Mouse (Mus musculus) ES-E14 (cell line): ENCODE data around the gene Mnat1. TPM values are rescaled to one million over a fixed set of nuclear protein-coding genes. Genes with fewer than 3 reads are reported as not detected.
"Not testable (repeated sequence)": the region's sequence is repeated elsewhere in the genome, so short reads cannot be mapped to it uniquely, and the experiment has no call there.

Source experiments
- DNase-seq: peaks from one replicate; pipeline ENCODE4 v3.0.0-alpha.2; 2013; ENCODE audit warnings: low read depth, low spot score
- H3K27ac ChIP-seq: 2 replicates; pipeline ENCODE4 v1.5.1; 2012; ENCODE audit warnings: low read depth, mild to moderate bottlenecking, low read length, moderate library complexity, mixed read lengths; ENCODE audit not compliant: poor library complexity, insufficient read depth, severe bottlenecking
- H3K36me3 ChIP-seq: 2 replicates; pipeline ENCODE4 v1.6.1; 2012; ENCODE audit warnings: mild to moderate bottlenecking, low read length, moderate library complexity, mixed read lengths; ENCODE audit not compliant: control insufficient read depth, poor library complexity, insufficient read depth, severe bottlenecking
- H3K4me1 ChIP-seq, 2 experiments: fragments of 150-350 bp in 1 of 2; sonication (generic) in 1 of 2; 2 replicates each; pipeline ENCODE4 v1.6.1; 2012; ENCODE audit warnings: low read length in 2 of 2, mild to moderate bottlenecking in 1 of 2, mixed read lengths in 1 of 2; ENCODE audit not compliant: control insufficient read depth in 2 of 2, insufficient read depth in 2 of 2, poor library complexity in 1 of 2
- H3K4me3 ChIP-seq, 2 experiments: fragments of 150-350 bp in 1 of 2; sonication (generic) in 1 of 2; 2 replicates each; pipeline ENCODE4 v1.5.1; 2012; ENCODE audit warnings: low read length in 2 of 2, low read depth in 1 of 2, mild to moderate bottlenecking in 1 of 2, mixed read lengths in 1 of 2; ENCODE audit not compliant: insufficient read depth in 1 of 2, poor library complexity in 1 of 2, severe bottlenecking in 1 of 2
- H3K9ac ChIP-seq: 2 replicates; pipeline ENCODE4 v1.6.1; 2012; ENCODE audit warnings: low read depth, mild to moderate bottlenecking, low read length, mixed read lengths; ENCODE audit not compliant: poor library complexity, insufficient read depth, severe bottlenecking
- H3K9me3 ChIP-seq: fragments of 150-350 bp; sonication (generic); 2 replicates; pipeline ENCODE4 v1.6.1; 2012; ENCODE audit warnings: low read depth, mild to moderate bottlenecking, low read length; ENCODE audit not compliant: control insufficient read depth, insufficient read depth
- CHD2 ChIP-seq: IDR thresholded peaks from 2 replicates; pipeline ENCODE4 v1.6.1; 2014; ENCODE audit warnings: mild to moderate bottlenecking, low read depth, low read length, inconsistent platforms
- HCFC1 ChIP-seq: IDR thresholded peaks from 2 replicates; pipeline ENCODE4 v1.6.1; 2012; ENCODE audit warnings: low read length, inconsistent platforms, borderline replicate concordance; ENCODE audit not compliant: insufficient read depth
- MAFK ChIP-seq: IDR thresholded peaks from 2 replicates; pipeline ENCODE4 v1.6.1; 2014; ENCODE audit warnings: mild to moderate bottlenecking, low read depth, low read length, inconsistent platforms; ENCODE audit not compliant: insufficient read depth
- ZC3H11A ChIP-seq: IDR thresholded peaks from 2 replicates; pipeline ENCODE4 v1.6.1; 2012; ENCODE audit warnings: low read depth, mild to moderate bottlenecking, inconsistent platforms, low read length, borderline replicate concordance
- ZNF384 ChIP-seq: IDR thresholded peaks from 2 replicates; pipeline ENCODE4 v1.6.1; 2012; ENCODE audit warnings: low read depth, low read length, inconsistent platforms
- in situ Hi-C, 2 experiments: fragments of 600-800 bp; cut with MboI; formaldehyde crosslinking; loops; one replicate each; pipeline ENCODE4 v1.15.1; 2025; ENCODE audit warnings: low sequenced_read_pairs in 2 of 2, inconsistent platforms in 1 of 2; ENCODE audit not compliant: unreplicated experiment in 2 of 2
- total RNA-seq: library from RNA; depleted of rRNA; stranded (reverse); fragments of 300-350 nt; gene quantifications from 2 replicates; pipeline ENCODE4 v1.2.3, GENCODE M21; 2012

Mnat1 gene
- total RNA-seq, 1 experiment, result 41.2 TPM

DNA sequence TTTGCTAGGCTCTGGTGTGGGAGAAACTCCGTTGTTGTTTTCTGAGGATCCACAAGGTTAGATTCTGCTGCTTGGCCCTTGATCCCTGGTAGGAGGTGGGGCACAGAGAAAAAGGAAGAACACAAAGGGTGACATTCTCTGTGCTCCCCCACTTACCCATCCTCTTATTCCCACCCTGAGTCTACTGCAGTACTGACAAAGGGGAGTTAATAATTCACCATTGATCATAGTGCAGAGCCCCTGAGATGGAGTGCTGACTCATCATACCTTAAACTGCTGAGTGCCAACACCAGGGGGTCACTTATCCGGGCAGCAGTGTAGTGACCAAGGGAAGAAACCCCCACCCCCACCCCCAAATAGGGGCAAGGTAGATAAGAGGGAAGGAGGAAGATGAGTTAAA lies 28.9 kb upstream of the Mnat1 start:
- TF ChIP-seq MAFK (peak; percentile 69), CHD2 (no peak)
- Histone ChIP-seq H3K9me3 (no peaks in the 10 kb centered on the region), H3K4me1 (peaks cover 2 to 14% of the 10 kb centered on the region in 2 experiments), H3K4me3 (no peak overlapping the region), H3K9ac (no peak overlapping the region), H3K27ac (no peak overlapping the region; the same call in 1 of the 2 replicates), H3K36me3 (no peaks in the 10 kb centered on the region)
- no peak for DNase-seq
- in situ Hi-C loops, result no loop called here

- H3K9ac ChIP-seq, H3K4me1 ChIP-seq, H3K9me3 ChIP-seq, H3K4me3 ChIP-seq, DNase-seq, H3K36me3 ChIP-seq, in situ Hi-C loops: not testable (repeated sequence)
- H3K27ac ChIP-seq, result peak overlapping the region; percentile 55; the same call in 1 of the 2 replicates
These were observed 27.3 kb upstream of the Mnat1 start for GRCm38 (mm10) chr12:73096177-73096576.

DNA sequence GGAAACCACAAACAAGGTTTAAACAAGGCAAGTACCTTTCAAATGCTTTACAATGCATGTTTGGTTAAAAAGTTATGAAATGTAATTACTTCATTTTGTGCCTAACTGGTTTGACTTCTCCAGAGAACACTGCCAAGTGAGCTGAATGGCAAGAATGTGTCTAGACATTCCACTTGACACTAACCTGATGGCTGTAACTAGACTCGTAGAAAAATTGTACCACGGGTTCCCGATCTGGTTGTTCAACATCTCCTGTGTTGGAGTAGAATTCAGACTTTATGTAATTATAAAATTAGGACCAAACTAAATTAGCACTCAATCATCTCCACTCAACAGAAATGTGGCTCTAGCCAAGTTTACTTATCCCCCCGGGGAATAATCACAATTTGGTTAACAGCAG lies 24.9 kb upstream of the Mnat1 start:
- H3K9ac ChIP-seq, result no peak overlapping the region
- DNase-seq, result no peak
- TF ChIP-seq CHD2 (no peak), HCFC1 (no peak), MAFK (no peak), ZNF384 (no peak), ZC3H11A (no peak)

DNA sequence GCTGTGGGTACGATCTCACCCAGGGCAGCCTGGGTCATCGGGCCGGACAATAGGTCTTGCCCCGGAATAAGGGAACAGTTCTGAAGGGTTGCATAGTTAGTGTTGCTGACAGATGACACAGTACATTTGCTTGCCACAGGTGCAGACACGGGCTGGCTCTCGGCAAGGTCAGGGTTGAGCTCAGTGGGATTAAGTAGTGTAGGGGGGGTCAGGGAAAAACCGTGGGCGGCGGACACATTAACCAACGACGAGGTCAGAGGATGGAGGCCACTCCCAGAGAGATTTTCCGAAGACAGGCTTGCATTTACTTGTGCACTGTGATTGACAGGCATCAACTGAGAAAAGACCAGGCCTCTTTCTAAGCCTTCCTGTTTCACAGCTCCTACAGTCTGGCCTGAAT lies 19.8 kb upstream of the Mnat1 start:
- Histone ChIP-seq H3K36me3 (peaks cover 26% of the 10 kb centered on the region), H3K27ac (no peak overlapping the region), H3K4me3 (no peak overlapping the region; a peak in 1 of 4 replicates), H3K9me3 (no peaks in the 10 kb centered on the region), H3K9ac (no peak overlapping the region), H3K4me1 (peaks cover 4 to 5% of the 10 kb centered on the region in 2 experiments)
- in situ Hi-C loops, result no loop called here
- no peak for DNase-seq
- TF ChIP-seq CHD2 (no peak), MAFK (no peak), ZNF384 (no peak), HCFC1 (no peak), ZC3H11A (no peak)

More for the DNA sequence above, 24.9 kb upstream of the Mnat1 start:
- Histone ChIP-seq H3K4me3 (no peak overlapping the region), H3K36me3 (peaks cover 9% of the 10 kb centered on the region), H3K4me1 (peaks cover 0 to 11% of the 10 kb centered on the region in 2 experiments; a peak in 2 of 4 replicates), H3K9me3 (no peaks in the 10 kb centered on the region), H3K27ac (no peak overlapping the region)
- in situ Hi-C loops, result no loop called here

DNA sequence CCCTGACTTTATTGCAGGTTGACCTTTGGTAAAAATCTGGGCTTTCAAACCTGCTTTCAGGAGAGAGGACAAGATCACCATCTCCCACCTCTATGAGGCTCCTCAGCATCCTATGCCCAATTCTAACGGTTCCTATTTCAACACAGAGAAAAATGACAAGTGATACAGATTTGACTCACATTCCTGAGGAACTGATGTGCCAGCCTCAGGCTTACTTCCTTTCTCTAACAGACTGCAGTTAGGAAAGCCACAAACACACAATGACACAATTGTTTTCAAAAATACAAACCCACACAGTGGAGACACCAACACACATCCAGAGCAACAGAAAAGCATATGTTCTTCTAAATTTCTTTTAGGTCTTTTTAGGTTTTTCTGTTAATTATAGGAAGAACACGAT lies 15.7 kb upstream of the Mnat1 start:
- in situ Hi-C loops, result no loop called here
- Histone ChIP-seq H3K9me3 (no peaks in the 10 kb centered on the region), H3K36me3 (peaks cover 42% of the 10 kb centered on the region), H3K4me3 (no peak overlapping the region), H3K4me1 (peaks cover 9 to 10% of the 10 kb centered on the region in 2 experiments), H3K9ac (no peak overlapping the region), H3K27ac (no peak overlapping the region)
- TF ChIP-seq CHD2 (no peak), HCFC1 (no peak), ZC3H11A (no peak), MAFK (no peak), ZNF384 (no peak)
- DNase-seq, result no peak
